Mouse (Mus musculus) lung, embryonic 16.5 days (tissue): ENCODE data around the gene Spg7. TPM values are rescaled to one million over a fixed set of nuclear protein-coding genes. Genes with fewer than 3 reads are reported as not detected.

Experiments used
- ATAC-seq: fragments of 200-750 bp; cut with Nextera tagmentation; 2 replicates; pipeline ENCODE4 v1.8.0; 2017; ENCODE audit warnings: low read depth, mild to moderate bottlenecking, moderate library complexity
- H3K27ac ChIP-seq: fragments of 300-500 bp; sonication (generic); 2 replicates; pipeline ENCODE4 v1.5.1; 2014; ENCODE audit warnings: mild to moderate bottlenecking, control low read depth, low read length
- H3K27me3 ChIP-seq: fragments of 300-500 bp; sonication (generic); 2 replicates; pipeline ENCODE4 v1.6.1; 2014; ENCODE audit warnings: low read depth, low read length, mixed read lengths; ENCODE audit not compliant: control insufficient read depth, insufficient read depth
- H3K36me3 ChIP-seq: fragments of 300-500 bp; sonication (generic); 2 replicates; pipeline ENCODE4 v1.6.1; 2014; ENCODE audit warnings: low read length; ENCODE audit not compliant: control insufficient read depth, insufficient read depth
- H3K4me1 ChIP-seq: fragments of 300-500 bp; sonication (generic); replicated peaks from 2 replicates; pipeline ENCODE4 v1.6.1; 2014; ENCODE audit warnings: low read length, mixed read lengths; ENCODE audit not compliant: control insufficient read depth, insufficient read depth
- H3K4me2 ChIP-seq: fragments of 300-500 bp; sonication (generic); 2 replicates; pipeline ENCODE4 v1.6.1; 2014; ENCODE audit warnings: low read depth, low read length, control low read depth
- H3K4me3 ChIP-seq: fragments of 300-500 bp; sonication (generic); 2 replicates; pipeline ENCODE4 v1.5.1; 2014; ENCODE audit warnings: mild to moderate bottlenecking, low read length, control low read depth
- H3K9ac ChIP-seq: fragments of 300-500 bp; sonication (generic); 2 replicates; pipeline ENCODE4 v1.6.1; 2014; ENCODE audit warnings: low read length, control low read depth
- H3K9me3 ChIP-seq: fragments of 300-500 bp; sonication (generic); 2 replicates; pipeline ENCODE4 v1.6.1; 2016; ENCODE audit warnings: low read length; ENCODE audit not compliant: control insufficient read depth
- WGBS: fragments of 180-500 bp; shearing (Covaris S2); extraction: QIAGEN DNeasy Blood & Tissue Kit; methylation state at CpG from one replicate; pipeline ENCODE4 v1.1.7; 2014; 5-methylcytosine and 5-hydroxymethylcytosine counted together
- polyA plus RNA-seq: library from polyadenylated mRNA; unstranded; fragments of >200 nt; fragmentation: Nextera tagmentation; extraction: Ambion mirVana; gene quantifications from 2 replicates; pipeline ENCODE4 v1.2.1, GENCODE M21; 2015

The Spg7 gene
- 43.7 and 46.4 TPM in 2 replicates for polyA plus RNA-seq

- ATAC-seq = no peak
- no peaks in the 10 kb centered on the region for H3K27me3 ChIP-seq
- H3K4me3 ChIP-seq = no peak within 1 kb of the TSS
- peaks cover 8% of the 10 kb centered on the region for H3K4me1 ChIP-seq
- 69% methylated on average over 7 of the region's 7 CpGs for WGBS
- no peaks in the 10 kb centered on the region for H3K9me3 ChIP-seq
- no peaks in the 10 kb centered on the region for H3K36me3 ChIP-seq
- H3K4me2 ChIP-seq = no peak within 1 kb of the TSS
- H3K27ac ChIP-seq = no peak within 1 kb of the TSS
- H3K9ac ChIP-seq = no peak within 1 kb of the TSS
Measured at GRCm38 (mm10) chr8:123062721-123063120, at the start of gene Spg7. Spg7 (plus strand) TSS chr8:123062942.

GRCm38 (mm10) chr8:123014429-123014828 is 48.3 kb upstream of the Spg7 start:
- no peaks in the 10 kb centered on the region for H3K9me3 ChIP-seq
- no peak for ATAC-seq
- H3K9ac ChIP-seq = no peak overlapping the region
- H3K4me1 ChIP-seq = peaks cover 6% of the 10 kb centered on the region
- H3K4me3 ChIP-seq = no peak overlapping the region
- no peaks in the 10 kb centered on the region for H3K36me3 ChIP-seq
- no peaks in the 10 kb centered on the region for H3K27me3 ChIP-seq
- WGBS = 68% methylated on average over 7 of the region's 7 CpGs
- H3K4me2 ChIP-seq = no peak overlapping the region
- H3K27ac ChIP-seq = no peak overlapping the region

- Histone ChIP-seq H3K36me3 (no peaks in the 10 kb centered on the region), H3K4me3 (no peak overlapping the region), H3K9me3 (no peaks in the 10 kb centered on the region), H3K4me2 (no peak overlapping the region), H3K27me3 (no peaks in the 10 kb centered on the region), H3K9ac (no peak overlapping the region), H3K27ac (no peak overlapping the region), H3K4me1 (peaks cover 6% of the 10 kb centered on the region)
- WGBS = 49% methylated on average over 3 of the region's 3 CpGs
- no peak for ATAC-seq
Measured at GRCm38 (mm10) chr8:123015074-123015473, 47.7 kb upstream of the Spg7 start.

- no peaks in the 10 kb centered on the region for H3K36me3 ChIP-seq
- H3K27me3 ChIP-seq = no peaks in the 10 kb centered on the region
- peaks cover 13% of the 10 kb centered on the region for H3K4me1 ChIP-seq
- 86% methylated on average over 4 of the region's 4 CpGs for WGBS
- H3K4me3 ChIP-seq = no peak overlapping the region
- no peak overlapping the region for H3K9ac ChIP-seq
- ATAC-seq = no peak
- no peaks in the 10 kb centered on the region for H3K9me3 ChIP-seq
- no peak overlapping the region for H3K4me2 ChIP-seq
- H3K27ac ChIP-seq = no peak overlapping the region
Measured at GRCm38 (mm10) chr8:123017143-123017542, 45.6 kb upstream of the Spg7 start.

GRCm38 (mm10) chr8:123018484-123019164 is 44.1 kb upstream of the Spg7 start:
- no peak overlapping the region for H3K4me3 ChIP-seq
- H3K4me1 ChIP-seq = peaks cover 16% of the 10 kb centered on the region
- no peaks in the 10 kb centered on the region for H3K27me3 ChIP-seq
- no peak overlapping the region for H3K27ac ChIP-seq
- no peaks in the 10 kb centered on the region for H3K36me3 ChIP-seq
- no peak overlapping the region for H3K9ac ChIP-seq
- no peak for ATAC-seq
- 58% methylated on average over 4 of the region's 4 CpGs for WGBS
- no peaks in the 10 kb centered on the region for H3K9me3 ChIP-seq
- H3K4me2 ChIP-seq = no peak overlapping the region

- ATAC-seq = no peak
- no peak overlapping the region for H3K4me3 ChIP-seq
- H3K27me3 ChIP-seq = no peaks in the 10 kb centered on the region
- no peaks in the 10 kb centered on the region for H3K9me3 ChIP-seq
- H3K36me3 ChIP-seq = no peaks in the 10 kb centered on the region
- no peak overlapping the region for H3K4me2 ChIP-seq
- no peak overlapping the region for H3K27ac ChIP-seq
- H3K4me1 ChIP-seq = peaks cover 11% of the 10 kb centered on the region
- H3K9ac ChIP-seq = no peak overlapping the region
- 55% methylated on average over 2 of the region's 2 CpGs for WGBS
Measured at GRCm38 (mm10) chr8:123020084-123020483, 42.7 kb upstream of the Spg7 start.

- Histone ChIP-seq H3K27ac (0 out of 2 replicates have a peak overlapping the region, but pooled peaks have one; percentile 10), H3K27me3 (no peaks in the 10 kb centered on the region), H3K36me3 (no peaks in the 10 kb centered on the region), H3K4me3 (no peak overlapping the region), H3K4me1 (peaks cover 9% of the 10 kb centered on the region), H3K4me2 (no peak overlapping the region), H3K9ac (no peak overlapping the region), H3K9me3 (no peaks in the 10 kb centered on the region)
- WGBS = 62% methylated on average over 2 of the region's 2 CpGs
- no peak for ATAC-seq
Measured at GRCm38 (mm10) chr8:123020859-123021258, 41.9 kb upstream of the Spg7 start.

GRCm38 (mm10) chr8:123021259-123021658 is 41.5 kb upstream of the Spg7 start:
- H3K27ac ChIP-seq = 0 out of 2 replicates have a peak overlapping the region, but pooled peaks have one; percentile 10
- no peak for ATAC-seq
- H3K4me3 ChIP-seq = no peak overlapping the region
- no peak overlapping the region for H3K9ac ChIP-seq
- H3K27me3 ChIP-seq = no peaks in the 10 kb centered on the region
- no peaks in the 10 kb centered on the region for H3K36me3 ChIP-seq
- H3K9me3 ChIP-seq = no peaks in the 10 kb centered on the region
- H3K4me2 ChIP-seq = no peak overlapping the region
- H3K4me1 ChIP-seq = peaks cover 9% of the 10 kb centered on the region
- 91% methylated on average over 1 of the region's 1 CpGs for WGBS

GRCm38 (mm10) chr8:123022727-123023126 is 40.0 kb upstream of the Spg7 start:
- H3K9ac ChIP-seq = no peak overlapping the region
- WGBS = 65% methylated on average over 3 of the region's 3 CpGs
- no peak overlapping the region for H3K4me3 ChIP-seq
- ATAC-seq = peak; percentile 38; the same call in 1 of the 2 replicates
- H3K27me3 ChIP-seq = no peaks in the 10 kb centered on the region
- H3K4me1 ChIP-seq = peaks cover 9% of the 10 kb centered on the region
- no peaks in the 10 kb centered on the region for H3K36me3 ChIP-seq
- no peak overlapping the region for H3K27ac ChIP-seq
- H3K9me3 ChIP-seq = no peaks in the 10 kb centered on the region
- no peak overlapping the region for H3K4me2 ChIP-seq
